ENCODE assay signal across 28 mouse cellular contexts in genomic region chr5:37042934-37043333, GRCm38 (mm10). TPM values are rescaled to one million over a fixed set of nuclear protein-coding genes. Genes with fewer than 3 reads are reported as not detected.
DNase-seq lines count a peak whose midpoint lies in the region; ATAC-seq and TF ChIP-seq lines count a peak whose summit lies in the region.
"Had no signal": no experiment of that assay in that cellular context is flagged by ENCODE, and none has a peak within 500 bp of the region (broad histone marks: within the 10 kb centered on the region; RNA-seq: fewer than 3 reads in every experiment).

No protein-coding gene starts in this region.

- TF ChIP-seq CTCF in forebrain, postnatal 0 days (IDR thresholded peaks at IDR 0.05; ENCODE audit: low read depth), result no peak

- H3K36me3 ChIP-seq in forebrain, embryonic 13.5 days (ENCODE audit: poor library complexity, severe bottlenecking), result no peaks in the 10 kb centered on the region
- H3K36me3 ChIP-seq in forebrain, embryonic 11.5 days (ENCODE audit: control insufficient read depth, insufficient read depth, low read length), result no peaks in the 10 kb centered on the region
- peaks cover 3% of the 10 kb centered on the region; the same call in 1 of the 2 replicates for H3K36me3 ChIP-seq in forebrain, postnatal 0 days (ENCODE audit: insufficient read depth)
- H3K36me3 ChIP-seq: embryonic facial prominence, embryonic 13.5 days; heart, embryonic 10.5 days; hindbrain, embryonic 12.5 days had no signal

- no peak overlapping the region for H3K27ac ChIP-seq in forebrain, embryonic 13.5 days
- no peak overlapping the region for H3K27ac ChIP-seq in forebrain, embryonic 11.5 days (ENCODE audit: low read depth, low read length)
- peak overlapping the region; percentile 50; the same call in 1 of the 2 replicates for H3K27ac ChIP-seq in forebrain, postnatal 0 days (ENCODE audit: low read depth, low read length)
- H3K27ac ChIP-seq: embryonic facial prominence, embryonic 13.5 days; heart, embryonic 10.5 days; hindbrain, embryonic 12.5 days had no signal

- 0 out of 2 replicates have a peak, but pooled peaks cover 4% of the 10 kb centered on the region for H3K27me3 ChIP-seq in forebrain, embryonic 13.5 days
- H3K27me3 ChIP-seq in forebrain, embryonic 11.5 days (ENCODE audit: control insufficient read depth, insufficient read depth, low read length), result no peaks in the 10 kb centered on the region
- H3K27me3 ChIP-seq in forebrain, postnatal 0 days (ENCODE audit: insufficient read depth, low read length), result no peaks in the 10 kb centered on the region

- peaks cover 10% of the 10 kb centered on the region; the same call in 1 of the 2 replicates for H3K4me1 ChIP-seq in forebrain, embryonic 13.5 days
- H3K4me1 ChIP-seq in forebrain, embryonic 11.5 days (replicated peaks; ENCODE audit: control insufficient read depth, insufficient read depth, low read length), result 0 out of 2 replicates have a peak, but pooled peaks cover 3% of the 10 kb centered on the region
- peaks cover 17% of the 10 kb centered on the region; the same call in 1 of the 2 replicates for H3K4me1 ChIP-seq in forebrain, postnatal 0 days (ENCODE audit: insufficient read depth)
- H3K4me1 ChIP-seq: embryonic facial prominence, embryonic 13.5 days had no signal

- DNase-seq in forebrain, embryonic 11.5 days (ENCODE audit: low spot score), result no peak
- peak; percentile 44 for DNase-seq in layer of hippocampus, adult 9-11 months
- no peak for DNase-seq in layer of hippocampus, postnatal 10 days (ENCODE audit: low spot score in 2 of 2)
- peak; percentile 61 for DNase-seq in brain, adult 2 months (ENCODE audit: low read depth, low spot score)
- DNase-seq in forebrain, postnatal 0 days, result peak; percentile 65
- no peak for DNase-seq in spleen, postnatal 4 days (ENCODE audit: low spot score in 2 of 2)
- DNase-seq: adrenal gland, postnatal 14 days; cerebellum, adult 11 months; cerebellum, adult 8-10 months; cerebellum, postnatal 14 days; embryo, embryonic 11 days; gastrocnemius, postnatal 10 days; heart, adult 18-20 months; heart, postnatal 10 days; heart, postnatal 4 days had no signal

- H3K4me2 ChIP-seq in forebrain, embryonic 13.5 days, result no peak overlapping the region
- no peak overlapping the region for H3K4me2 ChIP-seq in forebrain, embryonic 11.5 days (ENCODE audit: low read depth, low read length, severe bottlenecking)
- no peak overlapping the region for H3K4me2 ChIP-seq in forebrain, postnatal 0 days (ENCODE audit: low read depth)
- H3K4me2 ChIP-seq: embryonic facial prominence, embryonic 13.5 days; hindbrain, embryonic 12.5 days had no signal

- H3K9ac ChIP-seq in forebrain, embryonic 13.5 days, result no peak overlapping the region
- H3K9ac ChIP-seq in forebrain, embryonic 11.5 days (ENCODE audit: low read length), result no peak overlapping the region
- H3K9ac ChIP-seq in forebrain, postnatal 0 days, result no peak overlapping the region
- H3K9ac ChIP-seq: embryonic facial prominence, embryonic 13.5 days; hindbrain, embryonic 12.5 days had no signal

- H3K4me3 ChIP-seq in forebrain, embryonic 13.5 days, result no peak overlapping the region
- H3K4me3 ChIP-seq in forebrain, embryonic 11.5 days (ENCODE audit: low read depth, low read length), result no peak overlapping the region
- no peak overlapping the region for H3K4me3 ChIP-seq in forebrain, postnatal 0 days (ENCODE audit: low read depth, low read length)
- H3K4me3 ChIP-seq: embryonic facial prominence, embryonic 13.5 days; heart, embryonic 10.5 days; hindbrain, embryonic 12.5 days had no signal

- peak; percentile 46; the same call in 1 of the 2 replicates for ATAC-seq in forebrain, embryonic 13.5 days
- ATAC-seq in forebrain, embryonic 11.5 days (replicated peaks; ENCODE audit: low FRiP score), result no peak
- ATAC-seq in forebrain, postnatal 0 days, result peak; percentile 64
- ATAC-seq: activated CD4-positive, CD25-positive, alpha-beta regulatory T cell, adult 4 months; hindbrain, embryonic 16.5 days; inflammation-experienced regulatory T-cells, adult 6 months; Patski had no signal

- no peaks in the 10 kb centered on the region for H3K9me3 ChIP-seq in forebrain, embryonic 13.5 days (replicated peaks)
- no peaks in the 10 kb centered on the region for H3K9me3 ChIP-seq in forebrain, embryonic 11.5 days (ENCODE audit: control insufficient read depth, low read length)
- no peaks in the 10 kb centered on the region for H3K9me3 ChIP-seq in forebrain, postnatal 0 days (ENCODE audit: low read length)
- H3K9me3 ChIP-seq: embryonic facial prominence, embryonic 13.5 days; heart, embryonic 10.5 days; hindbrain, embryonic 12.5 days had no signal

- 37% methylated on average over 4 of the region's 4 CpGs for WGBS in forebrain, embryonic 13.5 days
- 54% methylated on average over 4 of the region's 4 CpGs for WGBS in forebrain, embryonic 11.5 days
- 17% methylated on average over 4 of the region's 4 CpGs for WGBS in forebrain, postnatal 0 days

RNA-seq across cellular contexts. Expression of gene Gm1043, which starts 42.2 kb away (rescaled TPM):
- 0.40 and 0.68 TPM in 2 replicates for polyA plus RNA-seq in forebrain, embryonic 13.5 days (2015; fragmentation: Nextera tagmentation; extraction: Ambion mirVana)
- polyA plus RNA-seq in forebrain, embryonic 11.5 days (2014; fragmentation: Nextera tagmentation; extraction: Ambion mirVana), result 0.03 and 0.07 TPM in 2 replicates
- 10 to 100 TPM; 16.5 to 18.4 TPM for total RNA-seq in layer of hippocampus, postnatal 10 days (2021)
- 22.1 and 26.4 TPM in 2 replicates for total RNA-seq in forebrain, postnatal 0 days (2014; rRNA removed)
- polyA plus RNA-seq in forebrain, postnatal 0 days (2015; fragmentation: Nextera tagmentation; extraction: Ambion mirVana), result 1.1 and 1.4 TPM in 2 replicates
- total RNA-seq: common myeloid progenitor, adult 5-6 weeks; gastrocnemius, postnatal 10 days; gastrocnemius, postnatal 4 days; heart, postnatal 10 days; heart, postnatal 4 days; MEL had no signal
- polyA plus RNA-seq: C2C12; embryonic facial prominence, embryonic 13.5 days; heart, embryonic 10.5 days; heart, embryonic 14.5 days; Patski had no signal

RNA-seq across cellular contexts. Expression of gene Wfs1, which starts 53.9 kb away (rescaled TPM):
- 5.3 and 6.5 TPM in 2 replicates for polyA plus RNA-seq in forebrain, embryonic 13.5 days (2015; fragmentation: Nextera tagmentation; extraction: Ambion mirVana)
- polyA plus RNA-seq in forebrain, embryonic 11.5 days (2014; fragmentation: Nextera tagmentation; extraction: Ambion mirVana), result 8.8 and 9.3 TPM in 2 replicates
- total RNA-seq in layer of hippocampus, postnatal 10 days (2021), result 10 to 100 TPM; 65.9 to 91.7 TPM
- 9.6 and 12.9 TPM in 2 replicates for total RNA-seq in forebrain, postnatal 0 days (2014; rRNA removed)
- polyA plus RNA-seq in forebrain, postnatal 0 days (2015; fragmentation: Nextera tagmentation; extraction: Ambion mirVana), result 10.3 and 16.9 TPM in 2 replicates
- total RNA-seq: MEL had no signal

Comparison
In these comparisons a context has a peak if more than half of its experiments do, and no peak if none do; other contexts are left out.
1. DNase-seq: peak in layer of hippocampus, adult 9-11 months (single experiment), brain, adult 2 months (single experiment) and forebrain, postnatal 0 days (single experiment); none in forebrain, embryonic 11.5 days (single experiment), layer of hippocampus, postnatal 10 days (0 of 2) and spleen, postnatal 4 days (0 of 2).